Mouse (Mus musculus) forebrain, embryonic 16.5 days (tissue): ENCODE data around the gene Creld1. TPM values are rescaled to one million over a fixed set of nuclear protein-coding genes. Genes with fewer than 3 reads are reported as not detected.

Experiments used
- ATAC-seq: fragments of 200-750 bp; cut with Nextera tagmentation; 2 replicates; pipeline ENCODE4 v1.8.0; 2017; ENCODE audit warnings: mild to moderate bottlenecking, moderate library complexity
- H3K27ac ChIP-seq: fragments of 300-500 bp; sonication (generic); 2 replicates; pipeline ENCODE4 v1.5.1; 2014; ENCODE audit warnings: low read length, control low read depth
- H3K27me3 ChIP-seq: fragments of 300-500 bp; sonication (generic); replicated peaks from 2 replicates; pipeline ENCODE4 v1.6.1; 2014; ENCODE audit warnings: low read length; ENCODE audit not compliant: control insufficient read depth, insufficient read depth
- H3K36me3 ChIP-seq: fragments of 300-500 bp; sonication (generic); 2 replicates; pipeline ENCODE4 v1.6.1; 2014; ENCODE audit not compliant: control insufficient read depth, insufficient read depth
- H3K4me1 ChIP-seq: fragments of 300-500 bp; sonication (generic); replicated peaks from 2 replicates; pipeline ENCODE4 v1.6.1; 2014; ENCODE audit warnings: low read length; ENCODE audit not compliant: control insufficient read depth, insufficient read depth
- H3K4me2 ChIP-seq: fragments of 300-500 bp; sonication (generic); 2 replicates; pipeline ENCODE4 v1.6.1; 2014; ENCODE audit warnings: mild to moderate bottlenecking, low read length, control low read depth
- H3K4me3 ChIP-seq: fragments of 300-500 bp; sonication (generic); replicated peaks from 2 replicates; pipeline ENCODE4 v1.5.1; 2014; ENCODE audit warnings: mild to moderate bottlenecking, low read length, control low read depth
- H3K9ac ChIP-seq: fragments of 300-500 bp; sonication (generic); replicated peaks from 2 replicates; pipeline ENCODE4 v1.6.1; 2014; ENCODE audit warnings: low read depth, low read length, control low read depth
- H3K9me3 ChIP-seq: fragments of 300-500 bp; sonication (generic); 2 replicates; pipeline ENCODE4 v1.6.1; 2016; ENCODE audit warnings: low read length; ENCODE audit not compliant: control insufficient read depth
- WGBS: fragments of 180-500 bp; shearing (Covaris S2); extraction: QIAGEN DNeasy Blood & Tissue Kit; methylation state at CpG from one replicate; pipeline ENCODE4 v1.1.7; 2014; 5-methylcytosine and 5-hydroxymethylcytosine counted together
- polyA plus RNA-seq: library from polyadenylated mRNA; unstranded; fragments of >200 nt; fragmentation: Nextera tagmentation; extraction: Ambion mirVana; gene quantifications from 2 replicates; pipeline ENCODE4 v1.2.1, GENCODE M21; 2015

The Creld1 gene
- polyA plus RNA-seq, 1 experiment from 2014 or later = 73.9 TPM

GRCm38 (mm10) chr6:113478906-113479305 lies 4.2 kb upstream of the Creld1 start:
- no peak for ATAC-seq

DNA sequence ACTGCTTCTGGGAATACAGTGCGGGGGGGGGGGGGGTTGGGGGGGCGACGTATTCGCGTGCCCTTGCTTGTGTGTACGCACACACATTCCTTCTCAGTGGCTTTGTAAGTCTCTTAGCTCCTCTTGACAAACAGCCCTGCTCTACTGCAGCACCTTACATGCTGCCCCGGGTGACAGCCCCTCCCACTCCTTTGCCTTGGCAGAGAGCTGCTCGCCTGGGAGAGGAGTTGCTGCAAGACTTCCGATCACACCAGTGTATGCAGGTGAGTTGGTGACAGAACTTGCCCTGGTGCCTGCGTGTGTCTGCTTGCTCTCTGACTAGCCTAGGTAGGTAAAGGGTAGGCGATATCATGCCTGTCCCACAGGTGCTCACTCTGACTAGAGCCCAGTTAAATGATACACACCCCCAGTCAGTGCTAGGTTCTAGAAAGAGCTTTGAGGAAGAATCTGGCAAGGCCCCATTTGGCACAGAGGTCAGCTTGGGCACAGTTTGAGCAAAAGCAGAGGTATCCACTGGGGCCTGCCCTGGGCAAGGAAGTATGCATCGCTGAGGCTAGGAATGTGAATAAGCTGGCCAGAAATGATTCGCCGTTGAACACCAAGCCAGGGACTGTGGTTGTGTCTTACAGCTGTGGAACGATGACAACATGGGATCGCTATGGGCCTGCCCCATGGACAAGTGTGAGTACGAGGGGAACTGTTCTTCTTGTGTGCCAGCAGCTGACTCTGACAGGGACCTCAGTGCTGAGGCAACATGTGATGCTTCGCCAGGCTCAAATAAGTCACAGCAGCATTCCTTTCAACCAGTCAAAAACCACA lies 2.3 kb upstream of the Creld1 start:
- Histone ChIP-seq H3K4me1 (peaks cover 21% of the 10 kb centered on the region), H3K36me3 (no peaks in the 10 kb centered on the region), H3K9me3 (no peaks in the 10 kb centered on the region), H3K4me2 (no peak overlapping the region), H3K9ac (no peak overlapping the region), H3K27me3 (no peaks in the 10 kb centered on the region), H3K27ac (no peak overlapping the region), H3K4me3 (no peak overlapping the region)
- no peak for ATAC-seq
- WGBS = 59% methylated on average over 18 of the region's 18 CpGs

More at GRCm38 (mm10) chr6:113478906-113479305, 4.2 kb upstream of the Creld1 start:
- Histone ChIP-seq H3K4me2 (no peak overlapping the region), H3K36me3 (no peaks in the 10 kb centered on the region), H3K27me3 (no peaks in the 10 kb centered on the region), H3K9ac (no peak overlapping the region), H3K9me3 (no peaks in the 10 kb centered on the region), H3K27ac (no peak overlapping the region), H3K4me3 (no peak overlapping the region), H3K4me1 (peaks cover 9% of the 10 kb centered on the region)
- 84% methylated on average over 10 of the region's 10 CpGs for WGBS

GRCm38 (mm10) chr6:113482477-113483099 lies 509 bp upstream of the Creld1 start:
- Histone ChIP-seq H3K9me3 (no peaks in the 10 kb centered on the region), H3K36me3 (no peaks in the 10 kb centered on the region), H3K4me2 (peak overlapping the region; percentile 73), H3K27ac (peak overlapping the region; percentile 79), H3K4me3 (peak overlapping the region; percentile 70), H3K27me3 (no peaks in the 10 kb centered on the region), H3K9ac (peak overlapping the region; percentile 76), H3K4me1 (peaks cover 24% of the 10 kb centered on the region)
- WGBS = under 1% methylated on average over 62 of the region's 65 CpGs
- ATAC-seq = peak; percentile 62

GRCm38 (mm10) chr6:113483729-113484128 lies 632 bp downstream of the Creld1 start:
- Histone ChIP-seq H3K36me3 (no peaks in the 10 kb centered on the region), H3K4me1 (peaks cover 24% of the 10 kb centered on the region), H3K9ac (peak overlapping the region; percentile 76), H3K27me3 (no peaks in the 10 kb centered on the region), H3K4me3 (peak overlapping the region; percentile 70), H3K9me3 (no peaks in the 10 kb centered on the region), H3K4me2 (peak overlapping the region; percentile 73), H3K27ac (peak overlapping the region; percentile 67)
- 7% methylated on average over 10 of the region's 10 CpGs for WGBS
- peak; percentile 53 for ATAC-seq

DNA sequence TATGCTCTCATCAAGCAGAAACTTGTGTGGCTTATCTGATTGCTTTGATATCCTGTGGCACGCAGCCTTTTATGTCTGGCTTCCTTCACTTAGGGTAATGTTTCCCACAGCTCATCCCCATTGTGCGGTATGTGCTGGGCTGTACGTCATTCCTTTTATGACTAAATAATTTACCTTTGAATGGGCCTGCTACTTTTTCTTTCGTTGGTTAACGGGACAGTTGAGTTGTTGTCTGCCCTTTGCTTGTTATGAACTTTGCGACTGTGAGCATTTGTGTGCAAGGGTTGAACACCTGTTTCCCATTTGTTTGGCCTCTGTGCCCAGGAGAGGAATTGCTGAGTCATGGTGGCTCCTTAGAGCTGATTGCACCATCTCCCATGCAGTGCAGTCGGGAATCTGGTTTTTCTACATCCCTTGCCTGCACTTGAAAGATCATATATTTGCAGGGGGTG lies 4.1 kb downstream of the Creld1 start:
- H3K27ac ChIP-seq = no peak overlapping the region
- H3K9ac ChIP-seq = no peak overlapping the region
- H3K4me3 ChIP-seq = no peak overlapping the region
- H3K9me3 ChIP-seq = no peaks in the 10 kb centered on the region
- H3K36me3 ChIP-seq = peaks cover 13% of the 10 kb centered on the region
- H3K27me3 ChIP-seq = no peaks in the 10 kb centered on the region
- H3K4me2 ChIP-seq = no peak overlapping the region
- ATAC-seq = no peak
- 52% methylated on average over 7 of the region's 7 CpGs for WGBS
- H3K4me1 ChIP-seq = peaks cover 22% of the 10 kb centered on the region

DNA sequence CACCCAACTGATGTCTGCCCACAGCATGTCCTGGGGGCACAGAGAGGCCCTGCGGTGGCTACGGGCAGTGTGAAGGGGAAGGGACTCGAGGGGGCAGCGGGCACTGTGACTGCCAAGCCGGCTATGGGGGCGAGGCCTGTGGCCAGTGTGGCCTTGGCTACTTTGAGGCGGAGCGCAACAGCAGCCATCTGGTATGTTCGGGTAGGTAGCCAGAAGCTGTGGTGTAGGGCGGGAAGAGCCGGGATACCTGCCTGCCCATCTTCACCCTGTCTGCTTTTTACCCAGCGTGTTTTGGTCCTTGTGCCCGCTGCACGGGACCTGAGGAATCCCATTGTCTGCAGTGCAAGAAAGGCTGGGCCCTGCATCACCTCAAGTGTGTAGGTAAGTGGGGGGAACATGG lies 6.3 kb downstream of the Creld1 start:
- H3K27me3 ChIP-seq = no peaks in the 10 kb centered on the region
- H3K9me3 ChIP-seq = no peaks in the 10 kb centered on the region
- H3K27ac ChIP-seq = no peak overlapping the region
- no peak overlapping the region for H3K9ac ChIP-seq
- no peak overlapping the region for H3K4me2 ChIP-seq
- no peak overlapping the region for H3K4me3 ChIP-seq
- 93% methylated on average over 14 of the region's 14 CpGs for WGBS
- peaks cover 13% of the 10 kb centered on the region for H3K36me3 ChIP-seq
- no peak for ATAC-seq
- H3K4me1 ChIP-seq = peaks cover 12% of the 10 kb centered on the region

- no peak for ATAC-seq
- no peak overlapping the region for H3K4me3 ChIP-seq
- 0 out of 2 replicates have a peak, but pooled peaks cover 2% of the 10 kb centered on the region for H3K27me3 ChIP-seq
- peaks cover 13% of the 10 kb centered on the region for H3K36me3 ChIP-seq
- no peak overlapping the region for H3K27ac ChIP-seq
- H3K4me2 ChIP-seq = no peak overlapping the region
- peaks cover 8% of the 10 kb centered on the region for H3K4me1 ChIP-seq
- H3K9ac ChIP-seq = no peak overlapping the region
- 77% methylated on average over 24 of the region's 24 CpGs for WGBS
- no peaks in the 10 kb centered on the region for H3K9me3 ChIP-seq
Observed at GRCm38 (mm10) chr6:113492101-113492864, 9.2 kb downstream of the Creld1 start.

- ATAC-seq = peak; percentile 77
- 2% methylated on average over 54 of the region's 54 CpGs for WGBS
- H3K9ac ChIP-seq = peak overlapping the region; percentile 48
Observed at GRCm38 (mm10) chr6:113494258-113494788, 11.2 kb downstream of the Creld1 start.

More at GRCm38 (mm10) chr6:113494258-113494788, 11.2 kb downstream of the Creld1 start:
- Histone ChIP-seq H3K9me3 (no peaks in the 10 kb centered on the region), H3K4me2 (peak overlapping the region; percentile 61), H3K4me3 (peak overlapping the region; percentile 39), H3K4me1 (peaks cover 8% of the 10 kb centered on the region), H3K27me3 (0 out of 2 replicates have a peak, but pooled peaks cover 2% of the 10 kb centered on the region), H3K27ac (no peak overlapping the region), H3K36me3 (peaks cover 12% of the 10 kb centered on the region)
